Mouse (Mus musculus) liver, embryonic 13.5 days (tissue): ENCODE results near the gene Cemip2. TPM values are rescaled to one million over a fixed set of nuclear protein-coding genes. Genes with fewer than 3 reads are reported as not detected.

Source experiments
- polyA plus RNA-seq: library from polyadenylated mRNA; unstranded; fragments of >200 nt; fragmentation: Nextera tagmentation; extraction: Ambion mirVana; gene quantifications from 2 replicates; pipeline ENCODE4 v1.2.1, GENCODE M21; 2015

Cemip2 gene
- polyA plus RNA-seq, 1 experiment from 2014 or later: 7.2 TPM

Other genes starting within 250 kb of the Cemip2 start
- gene 1110059E24Rik, start 125.4 kb upstream of the Cemip2 start, polyA plus RNA-seq: 17.2 and 19.1 TPM in 2 replicates
- gene Abhd17b, start 125.2 kb upstream of the Cemip2 start, polyA plus RNA-seq: 7.0 and 8.1 TPM in 2 replicates